In the genomic region with DNA sequence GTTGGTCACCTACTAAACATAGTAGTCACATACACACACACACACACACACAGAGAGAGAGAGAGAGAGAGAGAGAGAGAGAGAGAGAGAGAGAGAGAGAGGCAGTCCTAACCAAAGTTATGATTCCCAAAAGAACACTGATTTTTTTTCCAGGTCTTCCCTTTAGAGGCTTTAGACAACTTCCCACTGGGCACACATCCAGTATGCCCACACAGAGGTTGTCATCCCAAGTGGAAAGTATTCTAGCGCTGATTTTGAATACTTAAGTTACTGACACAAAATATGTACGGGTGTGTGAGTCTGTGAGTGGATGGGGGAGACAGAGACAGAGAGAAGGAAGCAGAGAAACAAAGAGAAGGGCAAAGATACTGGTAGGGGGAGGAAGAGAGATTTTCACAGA, we compare ENCODE assay signal across 22 mouse cellular contexts.
A peak's percentile ranks its signal among the peaks of the same experiment; 100 is the strongest.
DNase-seq lines count a peak whose midpoint lies in the region; ATAC-seq lines count a peak whose summit lies in the region.
"Had no signal": no experiment of that assay in that cellular context is flagged by ENCODE, and none has a peak within 500 bp of the region (broad histone marks: within the 10 kb centered on the region; RNA-seq: fewer than 3 reads in every experiment).

No protein-coding gene starts in this region.

- intact Hi-C loops in heart, postnatal 10 days (cut with DNase I), result no loop called here

- peak; percentile 31; the same call in 1 of the 2 replicates for ATAC-seq in frontal cortex, adult (ENCODE audit: low TSS enrichment)
- ATAC-seq: activated CD4-positive, CD25-positive, alpha-beta regulatory T cell, adult 4 months; CD4-positive, CD25-positive, alpha-beta regulatory T cell, adult 4 months; Patski had no signal

- DNase-seq in frontal cortex, postnatal 10 days (ENCODE audit: low spot score in 2 of 2), result no peak
- DNase-seq in 3T3-L1 (ENCODE audit: low read depth, low spot score) (peak; percentile 61), NIH3T3 (ENCODE audit: low read depth) (peak; percentile 61)
- peak; percentile 47 for DNase-seq in brain, adult 2 months (ENCODE audit: low read depth, low spot score)
- DNase-seq in urinary bladder, postnatal 14 days (ENCODE audit: low spot score), result no peak
- DNase-seq in layer of hippocampus, postnatal 10 days (ENCODE audit: low spot score in 2 of 2), result no peak
- DNase-seq in heart, postnatal 10 days, result no peak
- DNase-seq: adrenal gland, adult 2 months; adrenal gland, adult 8-10 months; adrenal gland, postnatal 14 days; adrenal gland, postnatal 25 days; adrenal gland, postnatal 36 days; B cell, adult 2 months; cerebellum, adult 11 months; cerebellum, adult 11-12 months; cerebellum, adult 18-20 months; cerebellum, adult 2 months; cerebellum, adult 8-10 months had no signal

Comparison
In these comparisons a context has a peak if more than half of its experiments do, and no peak if none do; other contexts are left out.
1. DNase-seq: peak in 3T3-L1 (single experiment), NIH3T3 (single experiment) and brain, adult 2 months (single experiment); none in frontal cortex, postnatal 10 days (0 of 2), urinary bladder, postnatal 14 days (single experiment), layer of hippocampus, postnatal 10 days (0 of 2) and heart, postnatal 10 days (0 of 2).